Mouse (Mus musculus): ENCODE measurements around the gene Slc26a1. TPM values are rescaled to one million over a fixed set of nuclear protein-coding genes. Genes with fewer than 3 reads are reported as not detected.

Gene Slc26a1
- total RNA-seq (2014; rRNA removed), result 4.4 and 6.9 TPM in 2 replicates
- 2.6 and 3.9 TPM in 2 replicates for polyA plus RNA-seq (2015; fragmentation: Nextera tagmentation; extraction: Ambion mirVana)

GRCm38 (mm10) chr5:108675251-108675816 is at the start of gene Slc26a1:
TSS of gene Slc26a1 (minus strand) at chr5:108675569.
- DNase-seq (no peak), ATAC-seq (no peak)
- Histone ChIP-seq H3K4me1 (ENCODE audit: insufficient read depth) (peaks cover 9% of the 10 kb centered on the region), H3K4me2 (ENCODE audit: low read depth) (no peak within 1 kb of the TSS), H3K4me3 (ENCODE audit: low read depth, low read length) (no peak within 1 kb of the TSS), H3K9me3 (ENCODE audit: low read length) (no peaks in the 10 kb centered on the region), H3K27ac (ENCODE audit: low read depth, low read length) (no peak within 1 kb of the TSS), H3K27me3 (ENCODE audit: insufficient read depth, low read length) (no peaks in the 10 kb centered on the region), H3K9ac (no peak within 1 kb of the TSS), H3K36me3 (ENCODE audit: insufficient read depth) (peaks cover 6% of the 10 kb centered on the region; the same call in 1 of the 2 replicates)
- TF ChIP-seq CTCF (IDR thresholded peaks at IDR 0.05; ENCODE audit: low read depth), result no peak
- 80% methylated on average over 9 of the region's 9 CpGs for WGBS

GRCm38 (mm10) chr5:108724006-108724405 is 48.6 kb upstream of the Slc26a1 start:
- no peak for TF ChIP-seq CTCF (IDR thresholded peaks at IDR 0.05; ENCODE audit: low read depth)
- no peak overlapping the region for H3K27ac ChIP-seq (ENCODE audit: low read depth, low read length)

GRCm38 (mm10) chr5:108719761-108720160 is 44.4 kb upstream of the Slc26a1 start:
- H3K36me3 ChIP-seq (ENCODE audit: insufficient read depth), result no peaks in the 10 kb centered on the region
- 60% methylated on average over 7 of the region's 7 CpGs for WGBS
- no peaks in the 10 kb centered on the region for H3K27me3 ChIP-seq (ENCODE audit: insufficient read depth, low read length)
- no peaks in the 10 kb centered on the region for H3K4me1 ChIP-seq (ENCODE audit: insufficient read depth)
- DNase-seq, result no peak
- H3K4me3 ChIP-seq (ENCODE audit: low read depth, low read length), result no peak overlapping the region
- no peak for ATAC-seq
- no peak overlapping the region for H3K27ac ChIP-seq (ENCODE audit: low read depth, low read length)
- no peaks in the 10 kb centered on the region for H3K9me3 ChIP-seq (ENCODE audit: low read length)
- TF ChIP-seq CTCF (IDR thresholded peaks at IDR 0.05; ENCODE audit: low read depth), result no peak
- no peak overlapping the region for H3K4me2 ChIP-seq (ENCODE audit: low read depth)
- H3K9ac ChIP-seq, result no peak overlapping the region

More at GRCm38 (mm10) chr5:108724006-108724405, 48.6 kb upstream of the Slc26a1 start:
- no peak overlapping the region for H3K4me3 ChIP-seq (ENCODE audit: low read depth, low read length)
- no peaks in the 10 kb centered on the region for H3K4me1 ChIP-seq (ENCODE audit: insufficient read depth)
- DNase-seq, result no peak
- no peaks in the 10 kb centered on the region for H3K27me3 ChIP-seq (ENCODE audit: insufficient read depth, low read length)
- WGBS, result 62% methylated on average over 2 of the region's 2 CpGs
- no peak for ATAC-seq
- H3K9ac ChIP-seq, result no peak overlapping the region
- H3K36me3 ChIP-seq (ENCODE audit: insufficient read depth), result no peaks in the 10 kb centered on the region
- no peak overlapping the region for H3K4me2 ChIP-seq (ENCODE audit: low read depth)
- H3K9me3 ChIP-seq (ENCODE audit: low read length), result no peaks in the 10 kb centered on the region

- ATAC-seq (peak; percentile 17; the same call in 1 of the 2 replicates), DNase-seq (peak; percentile 30)
- no peak for TF ChIP-seq CTCF (IDR thresholded peaks at IDR 0.05; ENCODE audit: low read depth)
These were observed 42.7 kb upstream of the Slc26a1 start for GRCm38 (mm10) chr5:108718051-108718450.

GRCm38 (mm10) chr5:108715974-108716373 is 40.6 kb upstream of the Slc26a1 start:
- H3K27me3 ChIP-seq (ENCODE audit: insufficient read depth, low read length), result no peaks in the 10 kb centered on the region
- TF ChIP-seq CTCF (IDR thresholded peaks at IDR 0.05; ENCODE audit: low read depth), result no peak
- H3K27ac ChIP-seq (ENCODE audit: low read depth, low read length), result no peak overlapping the region
- 92% methylated on average over 1 of the region's 1 CpGs for WGBS
- no peak for ATAC-seq
- no peaks in the 10 kb centered on the region for H3K9me3 ChIP-seq (ENCODE audit: low read length)
- no peak overlapping the region for H3K4me2 ChIP-seq (ENCODE audit: low read depth)
- H3K9ac ChIP-seq, result no peak overlapping the region
- H3K4me1 ChIP-seq (ENCODE audit: insufficient read depth), result no peaks in the 10 kb centered on the region
- H3K36me3 ChIP-seq (ENCODE audit: insufficient read depth), result no peaks in the 10 kb centered on the region
- H3K4me3 ChIP-seq (ENCODE audit: low read depth, low read length), result no peak overlapping the region
- no peak for DNase-seq

More at GRCm38 (mm10) chr5:108718051-108718450, 42.7 kb upstream of the Slc26a1 start:
- Histone ChIP-seq H3K27ac (ENCODE audit: low read depth, low read length) (peak overlapping the region; percentile 48), H3K36me3 (ENCODE audit: insufficient read depth) (no peaks in the 10 kb centered on the region), H3K27me3 (ENCODE audit: insufficient read depth, low read length) (no peaks in the 10 kb centered on the region), H3K4me3 (ENCODE audit: low read depth, low read length) (no peak overlapping the region), H3K4me1 (ENCODE audit: insufficient read depth) (no peaks in the 10 kb centered on the region), H3K9ac (no peak overlapping the region), H3K4me2 (ENCODE audit: low read depth) (no peak overlapping the region), H3K9me3 (ENCODE audit: low read length) (no peaks in the 10 kb centered on the region)
- WGBS, result 33% methylated on average over 4 of the region's 4 CpGs

- Histone ChIP-seq H3K4me2 (ENCODE audit: low read depth) (no peak overlapping the region), H3K27ac (ENCODE audit: low read depth, low read length) (no peak overlapping the region), H3K9ac (no peak overlapping the region), H3K4me3 (ENCODE audit: low read depth, low read length) (no peak overlapping the region), H3K9me3 (ENCODE audit: low read length) (no peaks in the 10 kb centered on the region), H3K4me1 (ENCODE audit: insufficient read depth) (no peaks in the 10 kb centered on the region), H3K27me3 (ENCODE audit: insufficient read depth, low read length) (no peaks in the 10 kb centered on the region), H3K36me3 (ENCODE audit: insufficient read depth) (no peaks in the 10 kb centered on the region)
- ATAC-seq (peak; percentile 93), DNase-seq (peak; percentile 59)
- no peak for TF ChIP-seq CTCF (IDR thresholded peaks at IDR 0.05; ENCODE audit: low read depth)
- 47% methylated on average over 6 of the region's 6 CpGs for WGBS
These were observed 38.8 kb upstream of the Slc26a1 start for GRCm38 (mm10) chr5:108714149-108714548.

- no peak for DNase-seq
- Histone ChIP-seq H3K27ac (ENCODE audit: low read depth, low read length) (no peak overlapping the region), H3K4me2 (ENCODE audit: low read depth) (no peak overlapping the region), H3K4me1 (ENCODE audit: insufficient read depth) (no peaks in the 10 kb centered on the region), H3K27me3 (ENCODE audit: insufficient read depth, low read length) (no peaks in the 10 kb centered on the region), H3K36me3 (ENCODE audit: insufficient read depth) (no peaks in the 10 kb centered on the region), H3K9ac (no peak overlapping the region), H3K4me3 (ENCODE audit: low read depth, low read length) (no peak overlapping the region), H3K9me3 (ENCODE audit: low read length) (no peaks in the 10 kb centered on the region)
- ATAC-seq, result peak; percentile 32; the same call in 1 of the 2 replicates
- no peak for TF ChIP-seq CTCF (IDR thresholded peaks at IDR 0.05; ENCODE audit: low read depth)
These were observed 38.3 kb upstream of the Slc26a1 start for GRCm38 (mm10) chr5:108713691-108714090.

All from forebrain, postnatal 0 days (tissue).